Mouse (Mus musculus) 3134 (cell line): ENCODE data around the gene Trim72.
"Not testable (repeated sequence)": the region's sequence is repeated elsewhere in the genome, so short reads cannot be mapped to it uniquely, and the experiment has no call there.

Experiments
- DNase-seq: peaks from one replicate; pipeline ENCODE4 v3.0.0-alpha.2; 2011; ENCODE audit warnings: low spot score; ENCODE audit not compliant: insufficient read length; ENCODE audit errors: extremely low read depth

Trim72 gene

DNA sequence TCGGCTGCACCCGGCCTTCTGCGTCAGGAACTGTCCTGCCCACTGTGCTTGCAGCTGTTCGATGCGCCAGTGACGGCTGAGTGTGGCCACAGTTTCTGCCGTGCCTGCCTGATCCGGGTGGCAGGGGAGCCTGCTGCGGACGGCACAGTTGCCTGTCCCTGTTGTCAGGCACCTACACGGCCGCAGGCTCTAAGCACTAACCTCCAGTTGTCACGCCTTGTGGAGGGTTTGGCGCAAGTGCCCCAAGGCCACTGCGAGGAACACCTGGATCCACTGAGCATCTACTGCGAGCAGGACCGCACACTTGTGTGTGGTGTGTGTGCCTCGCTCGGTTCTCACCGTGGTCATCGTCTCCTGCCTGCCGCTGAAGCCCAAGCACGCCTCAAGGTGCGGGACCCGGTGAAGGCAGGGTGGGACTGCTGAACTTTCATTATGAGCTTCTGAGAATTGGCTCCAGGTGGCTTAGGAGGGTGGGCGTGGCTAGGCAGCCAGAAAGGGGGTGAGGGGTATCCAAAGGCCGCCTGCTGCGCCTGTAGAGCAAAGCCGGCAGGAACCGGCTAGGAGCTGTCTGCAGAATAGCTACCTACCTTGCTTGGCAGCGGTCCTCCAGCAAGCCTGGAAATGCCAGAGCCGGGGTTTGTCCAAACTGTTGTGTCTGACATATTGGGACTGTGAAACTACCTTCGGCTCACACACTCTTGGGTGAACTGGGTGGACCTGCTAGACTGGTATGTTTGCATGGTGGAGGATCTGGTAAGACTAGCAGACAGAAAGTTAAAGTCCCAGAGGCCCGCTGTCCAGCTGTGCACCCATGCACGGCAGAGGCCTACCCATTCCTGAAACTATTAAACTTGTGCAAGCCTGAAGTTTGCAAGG is 976 bp downstream of the Trim72 start:
- no peak for DNase-seq

DNA sequence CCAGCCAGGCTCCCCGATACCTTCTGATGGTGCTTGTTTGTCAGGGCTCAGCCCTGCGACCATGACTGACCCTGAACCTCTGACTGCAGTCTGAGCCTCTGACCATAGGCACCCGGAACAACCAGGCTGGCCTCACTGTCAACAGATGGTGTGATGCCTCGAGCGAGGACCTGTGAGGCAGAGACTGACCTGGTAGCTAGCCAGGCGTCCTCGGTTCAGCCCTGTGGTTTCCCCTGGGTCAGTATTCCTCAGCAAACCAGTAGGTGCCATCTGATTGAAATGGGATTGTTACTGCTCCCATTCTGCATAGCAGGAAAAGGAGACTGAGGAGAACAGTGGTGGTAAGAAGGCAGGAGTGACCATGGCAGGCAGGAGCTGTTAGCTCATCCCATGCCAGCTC is 2.4 kb downstream of the Trim72 start:
- no peak for DNase-seq

GRCm38 (mm10) chr7:128009715-128010340 is 6.1 kb downstream of the Trim72 start:
- DNase-seq = no peak

- DNase-seq = no peak
These were observed 8.5 kb downstream of the Trim72 start for GRCm38 (mm10) chr7:128012136-128012780.

DNA sequence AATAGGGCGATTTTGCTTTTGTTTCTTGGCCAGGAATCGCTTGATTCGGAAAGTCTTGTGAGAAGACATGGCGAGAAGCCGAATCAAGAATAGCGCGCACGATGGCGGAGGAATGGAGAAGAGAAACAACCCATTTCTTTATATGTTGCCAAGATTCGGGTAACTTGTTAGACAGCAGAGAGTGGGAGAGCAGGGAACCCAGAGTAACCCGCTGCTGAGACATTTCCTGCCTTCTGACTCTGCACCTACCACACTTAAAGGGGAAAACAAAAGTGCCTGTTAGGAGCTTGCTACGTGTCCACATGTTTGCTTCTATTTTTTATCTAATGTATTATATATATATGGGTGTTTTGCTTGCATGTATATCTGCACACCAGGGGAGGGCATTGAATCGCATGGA is 9.4 kb downstream of the Trim72 start:
- no peak for DNase-seq

DNA sequence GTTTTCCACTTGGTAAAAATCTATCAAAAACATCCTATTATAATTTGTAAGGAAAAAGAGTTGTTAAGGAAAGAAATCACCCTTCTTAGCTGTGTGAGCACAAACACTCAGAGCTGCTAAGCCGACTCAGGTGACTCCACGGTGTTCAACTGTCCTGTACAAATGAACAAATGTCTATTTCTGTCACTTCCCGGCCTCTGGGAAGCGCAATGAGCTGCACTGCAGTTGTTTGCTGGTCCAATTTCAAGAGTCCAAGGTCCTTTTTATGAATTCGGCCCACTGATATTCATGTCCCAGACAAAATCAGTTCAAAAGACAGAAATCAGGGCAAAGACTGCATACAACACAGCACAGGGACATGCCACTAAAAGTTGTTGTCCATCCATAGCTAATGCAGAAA is 12.4 kb downstream of the Trim72 start:
- not testable (repeated sequence) for DNase-seq

- no peak for DNase-seq
These were observed 12.9 kb downstream of the Trim72 start for GRCm38 (mm10) chr7:128016650-128017049.

DNA sequence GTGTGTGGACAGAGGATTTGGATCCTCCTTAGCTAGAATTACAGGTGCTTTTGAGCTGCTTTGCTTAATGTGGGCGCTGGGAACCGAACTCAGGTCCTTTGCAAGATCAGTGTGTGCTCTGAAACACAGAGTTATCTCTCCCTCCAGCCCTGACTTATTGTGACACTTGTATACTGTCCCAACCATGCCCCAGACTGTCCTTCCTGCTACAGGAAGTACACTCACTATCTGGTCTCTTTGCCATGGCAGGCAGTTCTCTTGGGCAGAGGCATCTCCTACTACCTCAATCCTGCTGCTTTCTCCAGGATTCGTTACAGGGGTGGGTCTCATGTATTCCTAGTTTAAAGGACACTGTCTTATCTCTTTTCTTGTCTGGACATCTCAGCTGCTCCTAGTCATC is 14.5 kb downstream of the Trim72 start:
- no peak for DNase-seq

DNA sequence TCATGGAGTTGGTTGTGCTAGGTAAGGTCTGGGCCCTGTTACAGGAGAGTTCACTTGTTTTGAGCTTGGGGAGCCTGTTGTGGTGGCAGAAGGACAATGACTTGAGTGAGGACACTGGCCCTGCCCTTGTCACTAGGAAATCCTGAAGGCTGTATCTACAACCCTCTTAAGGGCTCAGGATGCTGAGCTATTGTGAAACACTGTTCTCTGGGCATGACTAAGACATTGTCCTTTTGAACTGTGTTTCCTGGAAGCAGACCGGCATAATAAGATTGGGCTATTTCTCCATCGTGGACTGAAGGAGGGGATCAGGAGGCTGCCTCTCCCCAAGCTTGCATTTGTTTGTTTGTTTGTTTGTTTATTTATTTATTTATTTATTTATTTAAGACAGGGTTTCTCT is 15.4 kb downstream of the Trim72 start:
- no peak for DNase-seq

DNA sequence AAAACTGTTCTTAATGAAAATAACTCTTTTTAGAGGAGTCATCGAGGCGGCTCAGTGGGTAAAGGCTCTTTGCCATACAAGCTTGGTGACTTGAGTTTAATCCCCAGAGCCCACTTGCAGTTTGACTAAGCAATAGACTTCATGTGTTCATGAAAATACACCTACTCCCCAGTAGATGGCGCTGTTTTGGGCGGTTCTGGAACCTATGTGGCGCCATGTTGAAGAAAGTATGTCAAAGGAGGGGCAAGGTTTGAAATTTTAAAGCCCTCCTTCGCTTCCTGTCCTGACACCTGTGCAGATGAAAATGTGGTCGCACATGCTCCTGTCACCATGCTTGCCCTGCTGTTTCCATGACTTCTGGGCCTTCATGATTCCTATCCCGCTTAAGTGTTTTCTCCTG is 19.2 kb downstream of the Trim72 start:
- DNase-seq = no peak

- no peak for DNase-seq
These were observed 19.8 kb downstream of the Trim72 start for GRCm38 (mm10) chr7:128023565-128023964.

GRCm38 (mm10) chr7:128024364-128024763 is 20.6 kb downstream of the Trim72 start:
- DNase-seq = no peak

GRCm38 (mm10) chr7:128024932-128025331 is 21.2 kb downstream of the Trim72 start:
- DNase-seq = peak; percentile 49

GRCm38 (mm10) chr7:128025381-128025780 is 21.6 kb downstream of the Trim72 start:
- DNase-seq = no peak

GRCm38 (mm10) chr7:128031403-128031976 is 27.7 kb downstream of the Trim72 start:
- DNase-seq = peak; percentile 40

GRCm38 (mm10) chr7:128032290-128032988 is 28.7 kb downstream of the Trim72 start:
- no peak for DNase-seq

- DNase-seq = no peak
These were observed 29.2 kb downstream of the Trim72 start for GRCm38 (mm10) chr7:128032989-128033293.

GRCm38 (mm10) chr7:128033616-128034015 is 29.9 kb downstream of the Trim72 start:
- no peak for DNase-seq

GRCm38 (mm10) chr7:128042161-128042820 is 38.5 kb downstream of the Trim72 start:
- DNase-seq = not testable (repeated sequence)

DNA sequence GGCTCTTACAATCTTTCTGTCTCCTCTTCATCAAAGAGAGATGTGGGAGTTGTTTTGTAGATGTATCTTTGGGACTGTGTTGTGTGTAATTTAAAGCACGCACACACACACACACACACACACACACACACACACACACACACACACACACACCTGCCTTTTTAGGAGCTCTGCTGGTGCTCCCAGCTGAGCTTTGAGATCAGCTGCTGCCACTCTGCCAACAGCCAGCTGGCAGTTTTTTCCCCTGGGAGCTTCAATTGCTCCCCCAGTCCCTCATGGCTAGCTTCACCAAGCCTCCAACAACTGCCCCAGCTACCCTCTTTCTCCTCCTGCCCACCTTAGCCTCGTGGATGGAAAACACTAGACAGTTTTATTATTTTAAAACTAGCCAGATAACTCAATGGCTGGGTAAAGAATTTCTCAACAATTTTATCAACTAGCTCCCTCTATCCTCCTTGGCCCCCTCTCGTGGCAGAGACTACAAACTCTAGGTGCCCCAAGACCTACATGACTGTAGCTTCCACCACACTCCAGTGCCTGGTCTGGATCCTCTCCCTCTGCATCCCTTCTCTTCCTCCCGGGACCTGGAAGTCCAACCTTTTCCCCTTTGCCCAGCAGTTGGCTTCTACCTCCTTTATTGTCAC is 40.5 kb downstream of the Trim72 start:
- DNase-seq = no peak
